Mouse (Mus musculus): ENCODE measurements at regions not wholly inside any gene's neighbourhood (a gene's known extent, or its start where the extent isn't known, plus 50 kb on each side); places are given as distances from the start of the nearest gene placed in this dataset.

GRCm38 (mm10) chr17:49149896-49150295, 217.7 kb downstream of the Lrfn2 start:
- no peak overlapping the region for H3K4me3 ChIP-seq (ENCODE audit: low read depth, low read length)
- H3K9me3 ChIP-seq (ENCODE audit: control insufficient read depth, low read length): no peaks in the 10 kb centered on the region
- 78% methylated on average over 4 of the region's 4 CpGs for whole genome bisulfite sequencing
- H3K27me3 ChIP-seq (replicated peaks; ENCODE audit: control insufficient read depth, insufficient read depth, low read length): no peaks in the 10 kb centered on the region
- no peaks in the 10 kb centered on the region for H3K36me3 ChIP-seq (ENCODE audit: control insufficient read depth, insufficient read depth, low read length)
- no peak overlapping the region for H3K9ac ChIP-seq (ENCODE audit: low read depth, low read length)
- H3K4me1 ChIP-seq (replicated peaks; ENCODE audit: control insufficient read depth, insufficient read depth, low read length): no peaks in the 10 kb centered on the region
- H3K27ac ChIP-seq (ENCODE audit: low read depth, low read length): no peak overlapping the region
- DNase-seq (ENCODE audit: low spot score) (no peak), ATAC-seq (replicated peaks; ENCODE audit: low FRiP score) (no peak)
- H3K4me2 ChIP-seq: no peak overlapping the region

GRCm38 (mm10) chr17:49150971-49151422, 218.8 kb downstream of the Lrfn2 start:
- Histone ChIP-seq H3K4me1 (replicated peaks; ENCODE audit: control insufficient read depth, insufficient read depth, low read length) (no peaks in the 10 kb centered on the region), H3K27ac (ENCODE audit: low read depth, low read length) (no peak overlapping the region), H3K27me3 (replicated peaks; ENCODE audit: control insufficient read depth, insufficient read depth, low read length) (no peaks in the 10 kb centered on the region), H3K9me3 (ENCODE audit: control insufficient read depth, low read length) (no peaks in the 10 kb centered on the region), H3K9ac (ENCODE audit: low read depth, low read length) (no peak overlapping the region), H3K4me3 (ENCODE audit: low read depth, low read length) (no peak overlapping the region), H3K36me3 (ENCODE audit: control insufficient read depth, insufficient read depth, low read length) (no peaks in the 10 kb centered on the region), H3K4me2 (no peak overlapping the region)
- ATAC-seq (replicated peaks; ENCODE audit: low FRiP score) (no peak), DNase-seq (ENCODE audit: low spot score) (no peak)
- WGBS: 57% methylated on average over 3 of the region's 3 CpGs

- 72% methylated on average over 9 of the region's 9 CpGs for WGBS
- no peak overlapping the region for H3K9ac ChIP-seq (ENCODE audit: low read depth, low read length)
- no peak overlapping the region for H3K27ac ChIP-seq (ENCODE audit: low read depth, low read length)
- H3K4me3 ChIP-seq (ENCODE audit: low read depth, low read length): no peak overlapping the region
- ATAC-seq (replicated peaks; ENCODE audit: low FRiP score): no peak
- H3K36me3 ChIP-seq (ENCODE audit: control insufficient read depth, insufficient read depth, low read length): no peaks in the 10 kb centered on the region
- no peak for DNase-seq (ENCODE audit: low spot score)
- H3K9me3 ChIP-seq (ENCODE audit: control insufficient read depth, low read length): no peaks in the 10 kb centered on the region
- H3K27me3 ChIP-seq (replicated peaks; ENCODE audit: control insufficient read depth, insufficient read depth, low read length): no peaks in the 10 kb centered on the region
- H3K4me2 ChIP-seq: no peak overlapping the region
- H3K4me1 ChIP-seq (replicated peaks; ENCODE audit: control insufficient read depth, insufficient read depth, low read length): no peaks in the 10 kb centered on the region
Observed at GRCm38 (mm10) chr17:49153994-49154393, 221.8 kb downstream of the Lrfn2 start.

GRCm38 (mm10) chr17:49155001-49155515, 222.9 kb downstream of the Lrfn2 start:
- H3K4me1 ChIP-seq (replicated peaks; ENCODE audit: control insufficient read depth, insufficient read depth, low read length): no peaks in the 10 kb centered on the region
- ATAC-seq (replicated peaks; ENCODE audit: low FRiP score) (no peak), DNase-seq (ENCODE audit: low spot score) (no peak)
- no peaks in the 10 kb centered on the region for H3K36me3 ChIP-seq (ENCODE audit: control insufficient read depth, insufficient read depth, low read length)
- no peak overlapping the region for H3K4me2 ChIP-seq
- H3K27ac ChIP-seq (ENCODE audit: low read depth, low read length): no peak overlapping the region
- no peak overlapping the region for H3K4me3 ChIP-seq (ENCODE audit: low read depth, low read length)
- no peaks in the 10 kb centered on the region for H3K27me3 ChIP-seq (replicated peaks; ENCODE audit: control insufficient read depth, insufficient read depth, low read length)
- no peaks in the 10 kb centered on the region for H3K9me3 ChIP-seq (ENCODE audit: control insufficient read depth, low read length)
- WGBS: 85% methylated on average over 9 of the region's 9 CpGs
- H3K9ac ChIP-seq (ENCODE audit: low read depth, low read length): no peak overlapping the region

- no peak overlapping the region for H3K4me3 ChIP-seq (ENCODE audit: low read depth, low read length)
- 69% methylated on average over 2 of the region's 2 CpGs for WGBS
- ATAC-seq (replicated peaks; ENCODE audit: low FRiP score) (no peak), DNase-seq (ENCODE audit: low spot score) (no peak)
- H3K36me3 ChIP-seq (ENCODE audit: control insufficient read depth, insufficient read depth, low read length): no peaks in the 10 kb centered on the region
- H3K27me3 ChIP-seq (replicated peaks; ENCODE audit: control insufficient read depth, insufficient read depth, low read length): no peaks in the 10 kb centered on the region
- H3K9me3 ChIP-seq (ENCODE audit: control insufficient read depth, low read length): no peaks in the 10 kb centered on the region
- no peak overlapping the region for H3K4me2 ChIP-seq
- H3K4me1 ChIP-seq (replicated peaks; ENCODE audit: control insufficient read depth, insufficient read depth, low read length): no peaks in the 10 kb centered on the region
- no peak overlapping the region for H3K9ac ChIP-seq (ENCODE audit: low read depth, low read length)
- H3K27ac ChIP-seq (ENCODE audit: low read depth, low read length): no peak overlapping the region
Observed at GRCm38 (mm10) chr17:49157586-49157985, 225.4 kb downstream of the Lrfn2 start.

- Histone ChIP-seq H3K9ac (ENCODE audit: low read depth, low read length) (no peak overlapping the region), H3K4me3 (ENCODE audit: low read depth, low read length) (peak overlapping the region; percentile 25), H3K4me1 (replicated peaks; ENCODE audit: control insufficient read depth, insufficient read depth, low read length) (no peaks in the 10 kb centered on the region), H3K36me3 (ENCODE audit: control insufficient read depth, insufficient read depth, low read length) (no peaks in the 10 kb centered on the region), H3K27ac (ENCODE audit: low read depth, low read length) (no peak overlapping the region), H3K9me3 (ENCODE audit: control insufficient read depth, low read length) (no peaks in the 10 kb centered on the region), H3K4me2 (peak overlapping the region; percentile 63), H3K27me3 (replicated peaks; ENCODE audit: control insufficient read depth, insufficient read depth, low read length) (0 out of 2 replicates have a peak, but pooled peaks cover 2% of the 10 kb centered on the region)
- 7% methylated on average over 20 of the region's 20 CpGs for WGBS
- ATAC-seq (replicated peaks; ENCODE audit: low FRiP score) (no peak), DNase-seq (ENCODE audit: low spot score) (peak; percentile 46)
Observed at GRCm38 (mm10) chr17:49171252-49172047, 239.3 kb downstream of the Lrfn2 start.

GRCm38 (mm10) chr17:49172052-49172799, 240.0 kb downstream of the Lrfn2 start:
- DNase-seq (ENCODE audit: low spot score) (no peak), ATAC-seq (replicated peaks; ENCODE audit: low FRiP score) (no peak)
- Histone ChIP-seq H3K9ac (ENCODE audit: low read depth, low read length) (no peak overlapping the region), H3K4me3 (ENCODE audit: low read depth, low read length) (peak overlapping the region; percentile 25), H3K27me3 (replicated peaks; ENCODE audit: control insufficient read depth, insufficient read depth, low read length) (0 out of 2 replicates have a peak, but pooled peaks cover 2% of the 10 kb centered on the region), H3K9me3 (ENCODE audit: control insufficient read depth, low read length) (no peaks in the 10 kb centered on the region), H3K36me3 (ENCODE audit: control insufficient read depth, insufficient read depth, low read length) (no peaks in the 10 kb centered on the region), H3K4me2 (peak overlapping the region; percentile 63), H3K27ac (ENCODE audit: low read depth, low read length) (no peak overlapping the region), H3K4me1 (replicated peaks; ENCODE audit: control insufficient read depth, insufficient read depth, low read length) (no peaks in the 10 kb centered on the region)
- 22% methylated on average over 15 of the region's 15 CpGs for WGBS

GRCm38 (mm10) chr17:49172800-49173150, 240.6 kb downstream of the Lrfn2 start:
- Histone ChIP-seq H3K36me3 (ENCODE audit: control insufficient read depth, insufficient read depth, low read length) (no peaks in the 10 kb centered on the region), H3K9me3 (ENCODE audit: control insufficient read depth, low read length) (no peaks in the 10 kb centered on the region), H3K4me3 (ENCODE audit: low read depth, low read length) (no peak overlapping the region), H3K27me3 (replicated peaks; ENCODE audit: control insufficient read depth, insufficient read depth, low read length) (0 out of 2 replicates have a peak, but pooled peaks cover 2% of the 10 kb centered on the region), H3K4me1 (replicated peaks; ENCODE audit: control insufficient read depth, insufficient read depth, low read length) (no peaks in the 10 kb centered on the region), H3K4me2 (no peak overlapping the region), H3K27ac (ENCODE audit: low read depth, low read length) (no peak overlapping the region), H3K9ac (ENCODE audit: low read depth, low read length) (no peak overlapping the region)
- 62% methylated on average over 8 of the region's 8 CpGs for WGBS
- DNase-seq (ENCODE audit: low spot score): no peak
- ATAC-seq (replicated peaks; ENCODE audit: low FRiP score): no peak

Data from liver, embryonic 11.5 days (tissue).